Mouse (Mus musculus): ENCODE data around the gene Dhx32.

DNA sequence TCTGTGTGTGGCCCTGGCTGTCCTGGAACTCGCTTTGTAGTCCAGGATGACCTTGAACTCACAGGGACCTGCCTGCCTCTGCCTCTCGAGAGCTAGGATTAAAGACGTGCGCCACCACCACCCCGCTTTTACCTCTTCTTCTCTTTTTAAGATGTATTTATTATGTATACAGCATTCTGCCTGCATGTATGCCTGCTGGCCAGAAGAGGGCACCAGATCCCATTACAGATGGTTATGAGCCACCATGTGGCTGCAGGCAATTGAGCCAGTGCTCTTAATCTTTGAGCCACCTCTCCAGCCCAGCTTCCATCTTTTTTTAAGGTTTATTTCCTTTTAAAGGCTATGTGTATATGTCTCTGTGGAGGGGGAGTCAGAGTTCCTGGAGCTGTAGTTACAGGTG lies 98.4 kb downstream of the Dhx32 start:
- TF ChIP-seq EP300 (IDR thresholded peaks at IDR 0.05) = no peak
- TF ChIP-seq CTCF (IDR thresholded peaks at IDR 0.05) = peak; percentile 64
